Mouse (Mus musculus): ENCODE measurements at regions not wholly inside any gene's neighbourhood (a gene's known extent, or its start where the extent isn't known, plus 50 kb on each side); places are given as distances from the start of the nearest gene placed in this dataset.
A peak's percentile ranks its signal among the peaks of the same experiment; 100 is the strongest.

- no peak for DNase-seq
- intact Hi-C loops (cut with DNase I) = no loop called here
These were observed 96.2 kb downstream of the Pdgfra start for GRCm38 (mm10) chr5:75248279-75248678.

GRCm38 (mm10) chr5:75249671-75250070, 97.6 kb downstream of the Pdgfra start:
- no peak for DNase-seq
- intact Hi-C loops (cut with DNase I) = no loop called here

- DNase-seq = no peak
- intact Hi-C loops (cut with DNase I) = no loop called here
These were observed 101.3 kb downstream of the Pdgfra start for GRCm38 (mm10) chr5:75253349-75253748.

- intact Hi-C loops (cut with DNase I) = no loop called here
- DNase-seq = no peak
These were observed 101.7 kb downstream of the Pdgfra start for GRCm38 (mm10) chr5:75253830-75254229.

- intact Hi-C loops (cut with DNase I) = no loop called here
These were observed 104.1 kb downstream of the Pdgfra start for GRCm38 (mm10) chr5:75256186-75256585.

GRCm38 (mm10) chr5:75257067-75257466, 105.0 kb downstream of the Pdgfra start:
- intact Hi-C loops (cut with DNase I) = no loop called here
- peak; percentile 3 to 14 for DNase-seq

More at GRCm38 (mm10) chr5:75256186-75256585, 104.1 kb downstream of the Pdgfra start:
- no peak for DNase-seq

GRCm38 (mm10) chr5:75260247-75260646, 108.2 kb downstream of the Pdgfra start:
- DNase-seq = peak in 1 of 2 experiments; percentile 5
- intact Hi-C loops (cut with DNase I) = no loop called here

- DNase-seq = no peak
- intact Hi-C loops (cut with DNase I) = no loop called here
These were observed 114.1 kb downstream of the Pdgfra start for GRCm38 (mm10) chr5:75266111-75266676.

GRCm38 (mm10) chr5:75266871-75267270, 114.8 kb downstream of the Pdgfra start:
- intact Hi-C loops (cut with DNase I) = no loop called here
- DNase-seq = peak in 1 of 2 experiments; percentile 6

GRCm38 (mm10) chr5:75267766-75268165, 115.7 kb downstream of the Pdgfra start:
- DNase-seq = no peak
- intact Hi-C loops (cut with DNase I) = no loop called here

GRCm38 (mm10) chr5:75278041-75278440, 125.9 kb downstream of the Pdgfra start:
- peak; percentile 13 to 14 for DNase-seq
- intact Hi-C loops (cut with DNase I) = no loop called here

- intact Hi-C loops (cut with DNase I) = no loop called here
- no peak for DNase-seq
These were observed 127.6 kb downstream of the Pdgfra start for GRCm38 (mm10) chr5:75279561-75280171.

- DNase-seq = no peak
- intact Hi-C loops (cut with DNase I) = no loop called here
These were observed 128.6 kb downstream of the Pdgfra start for GRCm38 (mm10) chr5:75280698-75281097.

GRCm38 (mm10) chr5:75281510-75281909, 129.4 kb downstream of the Pdgfra start:
- intact Hi-C loops (cut with DNase I) = no loop called here
- DNase-seq = no peak

- no peak for DNase-seq
- intact Hi-C loops (cut with DNase I) = no loop called here
These were observed 130.5 kb downstream of the Pdgfra start for GRCm38 (mm10) chr5:75282617-75283016.

GRCm38 (mm10) chr5:75283841-75284240, 131.7 kb downstream of the Pdgfra start:
- intact Hi-C loops (cut with DNase I) = no loop called here
- no peak for DNase-seq

- intact Hi-C loops (cut with DNase I) = no loop called here
- no peak for DNase-seq
These were observed 133.9 kb downstream of the Pdgfra start for GRCm38 (mm10) chr5:75285950-75286349.

GRCm38 (mm10) chr5:75295676-75296075, 143.6 kb downstream of the Pdgfra start:
- intact Hi-C loops (cut with DNase I) = no loop called here

GRCm38 (mm10) chr5:75312897-75313296, 160.8 kb downstream of the Pdgfra start:
- DNase-seq = no peak
- intact Hi-C loops (cut with DNase I) = no loop called here

More at GRCm38 (mm10) chr5:75295676-75296075, 143.6 kb downstream of the Pdgfra start:
- DNase-seq = no peak

GRCm38 (mm10) chr5:75315956-75316355, 163.9 kb downstream of the Pdgfra start:
- intact Hi-C loops (cut with DNase I) = no loop called here
- peak in 1 of 2 experiments; percentile 6 for DNase-seq

GRCm38 (mm10) chr5:75320536-75320935, 168.4 kb downstream of the Pdgfra start:
- intact Hi-C loops (cut with DNase I) = no loop called here
- DNase-seq = no peak

- intact Hi-C loops (cut with DNase I) = no loop called here
- DNase-seq = no peak
These were observed 182.0 kb downstream of the Pdgfra start for GRCm38 (mm10) chr5:75334050-75334449.

GRCm38 (mm10) chr5:75336454-75336853, 184.4 kb downstream of the Pdgfra start:
- peak in 1 of 2 experiments; percentile 6 for DNase-seq
- intact Hi-C loops (cut with DNase I) = no loop called here

All from heart, postnatal 10 days (tissue).